Mouse (Mus musculus): ENCODE results near the gene Notum. TPM values are rescaled to one million over a fixed set of nuclear protein-coding genes. Genes with fewer than 3 reads are reported as not detected.

Notum gene
- polyA plus RNA-seq, 1 experiment from 2014 or later: 1.4 TPM

GRCm38 (mm10) chr11:120613481-120613972 is 47.4 kb downstream of the Notum start:
- ATAC-seq (ENCODE audit: low FRiP score, low TSS enrichment) (no peak), DNase-seq (ENCODE audit: low spot score) (no peak)
- Histone ChIP-seq H3K4me1 (replicated peaks; ENCODE audit: control insufficient read depth, insufficient read depth) (peaks cover 6% of the 10 kb centered on the region), H3K4me2 (replicated peaks; ENCODE audit: low read depth) (no peak overlapping the region), H3K27me3 (ENCODE audit: control insufficient read depth, insufficient read depth, low read length) (no peaks in the 10 kb centered on the region), H3K9me3 (ENCODE audit: control insufficient read depth, low read length) (no peaks in the 10 kb centered on the region), H3K9ac (ENCODE audit: low read length) (no peak overlapping the region), H3K4me3 (ENCODE audit: low read depth, low read length) (no peak overlapping the region), H3K36me3 (ENCODE audit: control insufficient read depth, insufficient read depth, low read length) (peaks cover 12% of the 10 kb centered on the region), H3K27ac (replicated peaks) (no peak overlapping the region)
- 85% methylated on average over 10 of the region's 10 CpGs for WGBS
- TF ChIP-seq CTCF (IDR thresholded peaks at IDR 0.05; ENCODE audit: low read depth) (no peak), EP300 (optimal IDR thresholded peaks at IDR 0.05) (no peak)

GRCm38 (mm10) chr11:120612763-120613162 is 48.2 kb downstream of the Notum start:
- H3K4me2 ChIP-seq (replicated peaks; ENCODE audit: low read depth): no peak overlapping the region
- H3K27ac ChIP-seq (replicated peaks): no peak overlapping the region
- H3K4me3 ChIP-seq (ENCODE audit: low read depth, low read length): no peak overlapping the region
- peak; percentile 22 for ATAC-seq (ENCODE audit: low FRiP score, low TSS enrichment)
- 37% methylated on average over 6 of the region's 6 CpGs for WGBS
- H3K4me1 ChIP-seq (replicated peaks; ENCODE audit: control insufficient read depth, insufficient read depth): peaks cover 7% of the 10 kb centered on the region
- peak; percentile 85 for DNase-seq (ENCODE audit: low spot score)
- no peaks in the 10 kb centered on the region for H3K9me3 ChIP-seq (ENCODE audit: control insufficient read depth, low read length)
- no peaks in the 10 kb centered on the region for H3K27me3 ChIP-seq (ENCODE audit: control insufficient read depth, insufficient read depth, low read length)
- peak; percentile 95 for TF ChIP-seq CTCF (IDR thresholded peaks at IDR 0.05; ENCODE audit: low read depth)
- no peak for TF ChIP-seq EP300 (optimal IDR thresholded peaks at IDR 0.05)
- H3K36me3 ChIP-seq (ENCODE audit: control insufficient read depth, insufficient read depth, low read length): peaks cover 12% of the 10 kb centered on the region
- no peak overlapping the region for H3K9ac ChIP-seq (ENCODE audit: low read length)

- DNase-seq (ENCODE audit: low spot score) (no peak), ATAC-seq (ENCODE audit: low FRiP score, low TSS enrichment) (no peak)
- 81% methylated on average over 9 of the region's 9 CpGs for WGBS
- Histone ChIP-seq H3K4me2 (replicated peaks; ENCODE audit: low read depth) (no peak overlapping the region), H3K27me3 (ENCODE audit: control insufficient read depth, insufficient read depth, low read length) (no peaks in the 10 kb centered on the region), H3K4me1 (replicated peaks; ENCODE audit: control insufficient read depth, insufficient read depth) (peaks cover 3% of the 10 kb centered on the region; the same call in 1 of the 2 replicates), H3K27ac (replicated peaks) (no peak overlapping the region), H3K9me3 (ENCODE audit: control insufficient read depth, low read length) (no peaks in the 10 kb centered on the region), H3K4me3 (ENCODE audit: low read depth, low read length) (no peak overlapping the region), H3K9ac (ENCODE audit: low read length) (no peak overlapping the region), H3K36me3 (ENCODE audit: control insufficient read depth, insufficient read depth, low read length) (peaks cover 12% of the 10 kb centered on the region)
- no peak for TF ChIP-seq CTCF (IDR thresholded peaks at IDR 0.05; ENCODE audit: low read depth)
- no peak for TF ChIP-seq EP300 (optimal IDR thresholded peaks at IDR 0.05)
Observed at GRCm38 (mm10) chr11:120610477-120611046, 50.4 kb downstream of the Notum start.

GRCm38 (mm10) chr11:120609250-120609649 is 51.7 kb downstream of the Notum start:
- peaks cover 12% of the 10 kb centered on the region for H3K36me3 ChIP-seq (ENCODE audit: control insufficient read depth, insufficient read depth, low read length)
- peak overlapping the region; percentile 55; the same call in 1 of the 2 replicates for H3K9ac ChIP-seq (ENCODE audit: low read length)
- DNase-seq (ENCODE audit: low spot score) (peak; percentile 66), ATAC-seq (ENCODE audit: low FRiP score, low TSS enrichment) (peak; percentile 48; the same call in 1 of the 2 replicates)
- peaks cover 3% of the 10 kb centered on the region; the same call in 1 of the 2 replicates for H3K4me1 ChIP-seq (replicated peaks; ENCODE audit: control insufficient read depth, insufficient read depth)
- H3K9me3 ChIP-seq (ENCODE audit: control insufficient read depth, low read length): no peaks in the 10 kb centered on the region
- no peak overlapping the region for H3K4me3 ChIP-seq (ENCODE audit: low read depth, low read length)
- H3K27ac ChIP-seq (replicated peaks): no peak overlapping the region
- H3K4me2 ChIP-seq (replicated peaks; ENCODE audit: low read depth): peak overlapping the region; percentile 63
- H3K27me3 ChIP-seq (ENCODE audit: control insufficient read depth, insufficient read depth, low read length): no peaks in the 10 kb centered on the region
- 31% methylated on average over 7 of the region's 8 CpGs for WGBS
- TF ChIP-seq CTCF (IDR thresholded peaks at IDR 0.05; ENCODE audit: low read depth): no peak
- TF ChIP-seq EP300 (optimal IDR thresholded peaks at IDR 0.05): no peak

DNA sequence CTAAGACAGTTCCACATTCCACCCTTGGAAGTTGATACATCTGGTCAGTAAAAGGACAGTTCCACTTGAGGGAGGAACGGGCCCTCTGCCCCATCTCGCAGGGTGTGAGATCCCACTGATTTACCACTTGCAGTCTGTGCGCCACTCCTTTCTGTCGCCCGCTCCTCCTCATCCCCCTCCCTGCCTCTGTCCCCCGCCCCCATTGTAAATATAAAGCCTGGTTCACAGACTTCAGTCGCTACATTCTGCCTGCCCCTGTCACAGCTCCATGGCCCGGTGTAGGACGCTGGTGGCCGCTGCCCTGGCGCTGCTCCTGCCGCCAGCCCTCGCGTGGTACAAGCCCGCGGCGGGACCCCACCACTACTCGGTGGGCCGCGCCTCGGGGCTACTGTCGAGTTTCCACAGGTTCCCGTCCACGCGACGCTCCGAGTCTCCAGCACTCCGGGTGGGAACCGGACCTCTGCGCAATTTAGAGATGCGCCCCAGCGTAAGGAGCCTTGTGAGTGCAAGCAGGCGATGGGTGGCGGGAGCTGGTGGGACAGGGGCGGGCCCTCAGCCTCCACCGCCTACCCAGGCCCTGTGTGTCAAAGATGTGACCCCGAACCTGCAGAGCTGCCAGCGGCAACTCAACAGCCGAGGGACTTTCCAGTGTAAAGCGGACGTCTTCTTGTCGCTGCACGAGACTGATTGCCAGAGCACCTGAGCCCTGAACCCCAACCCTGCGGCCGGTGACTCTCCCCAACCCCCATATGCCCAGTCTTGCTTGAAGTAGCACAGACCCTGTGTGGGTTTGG is 52.5 kb downstream of the Notum start, which contains the start of gene Npb:
Npb (plus strand) TSS at position 237 of the 794 bp plus-strand sequence.
- Histone ChIP-seq H3K27ac (replicated peaks) (no peak within 1 kb of the TSS), H3K4me2 (replicated peaks; ENCODE audit: low read depth) (peak within 1 kb of the TSS; percentile 63), H3K4me1 (replicated peaks; ENCODE audit: control insufficient read depth, insufficient read depth) (peaks cover 3% of the 10 kb centered on the region; the same call in 1 of the 2 replicates), H3K36me3 (ENCODE audit: control insufficient read depth, insufficient read depth, low read length) (peaks cover 12% of the 10 kb centered on the region), H3K4me3 (ENCODE audit: low read depth, low read length) (peak within 1 kb of the TSS; percentile 27; the same call in 1 of the 2 replicates), H3K27me3 (ENCODE audit: control insufficient read depth, insufficient read depth, low read length) (no peaks in the 10 kb centered on the region), H3K9me3 (ENCODE audit: control insufficient read depth, low read length) (no peaks in the 10 kb centered on the region), H3K9ac (ENCODE audit: low read length) (peak within 1 kb of the TSS; percentile 55)
- peak; percentile 61 for DNase-seq (ENCODE audit: low spot score)
- peak; percentile 18 for ATAC-seq (ENCODE audit: low FRiP score, low TSS enrichment)
- WGBS: 5% methylated on average over 44 of the region's 45 CpGs
- TF ChIP-seq CTCF (IDR thresholded peaks at IDR 0.05; ENCODE audit: low read depth) (no peak), EP300 (optimal IDR thresholded peaks at IDR 0.05) (no peak)

Measured in stomach, postnatal 0 days (tissue).